Mouse (Mus musculus): ENCODE measurements at regions not wholly inside any gene's neighbourhood (a gene's known extent, or its start where the extent isn't known, plus 50 kb on each side); places are given as distances from the start of the nearest gene placed in this dataset.

DNA sequence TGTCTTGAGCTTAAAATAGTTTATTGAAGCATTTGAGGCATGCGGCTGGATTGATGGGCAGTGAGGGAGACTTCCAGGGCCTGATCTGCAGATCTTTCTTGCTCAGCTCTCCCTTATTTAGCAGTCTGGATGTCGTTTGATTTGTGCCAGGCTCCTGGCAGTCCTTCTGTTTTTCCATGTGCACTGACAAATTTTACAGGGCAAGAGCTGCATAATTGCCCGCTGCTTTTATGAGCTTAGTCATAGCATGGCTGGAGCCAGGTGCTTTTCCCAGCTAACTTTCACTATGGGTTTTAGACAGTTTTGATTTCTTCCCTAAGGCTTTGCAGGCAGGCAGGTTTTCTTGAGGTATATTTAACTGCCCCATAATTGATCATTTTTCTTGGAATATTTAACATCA, 1086.5 kb downstream of the A830018L16Rik start:
- TF ChIP-seq CTCF (IDR thresholded peaks at IDR 0.05; ENCODE audit: low read depth) = no peak
- no peak for TF ChIP-seq EP300 (IDR thresholded peaks at IDR 0.05; ENCODE audit: low read depth)

All from heart, postnatal 0 days (tissue).